Mouse (Mus musculus) liver, embryonic 12.5 days (tissue): ENCODE results near the gene Myt1l. TPM values are rescaled to one million over a fixed set of nuclear protein-coding genes. Genes with fewer than 3 reads are reported as not detected.

ENCODE experiments used
- ATAC-seq: fragments of 200-750 bp; cut with Nextera tagmentation; 2 replicates; pipeline ENCODE4 v1.8.0; 2017; ENCODE audit warnings: moderate number of reproducible peaks, mild to moderate bottlenecking, moderate library complexity
- H3K27ac ChIP-seq: fragments of 300-500 bp; sonication (generic); 2 replicates; pipeline ENCODE4 v1.5.1; 2016; ENCODE audit warnings: mild to moderate bottlenecking
- H3K27me3 ChIP-seq: fragments of 300-500 bp; sonication (generic); replicated peaks from 2 replicates; pipeline ENCODE4 v1.6.1; 2016; ENCODE audit warnings: mild to moderate bottlenecking, moderate library complexity
- H3K36me3 ChIP-seq: fragments of 300-500 bp; sonication (generic); 2 replicates; pipeline ENCODE4 v1.6.1; 2016; ENCODE audit warnings: mild to moderate bottlenecking, moderate library complexity
- H3K4me1 ChIP-seq: fragments of 300-500 bp; sonication (generic); 2 replicates; pipeline ENCODE4 v1.6.1; 2016
- H3K4me2 ChIP-seq: fragments of 300-500 bp; sonication (generic); 2 replicates; pipeline ENCODE4 v1.6.1; 2016; ENCODE audit warnings: mild to moderate bottlenecking, moderate library complexity
- H3K4me3 ChIP-seq: fragments of 300-500 bp; sonication (generic); 2 replicates; pipeline ENCODE4 v1.5.1; 2016; ENCODE audit warnings: mild to moderate bottlenecking, moderate library complexity
- H3K9ac ChIP-seq: fragments of 300-500 bp; sonication (generic); 2 replicates; pipeline ENCODE4 v1.6.1; 2016; ENCODE audit warnings: mild to moderate bottlenecking, moderate library complexity
- H3K9me3 ChIP-seq: fragments of 300-500 bp; sonication (generic); replicated peaks from 2 replicates; pipeline ENCODE4 v1.6.1; 2016; ENCODE audit warnings: mild to moderate bottlenecking, moderate library complexity
- WGBS: fragments of 180-500 bp; shearing (Covaris S2); methylation state at CpG from one replicate; pipeline ENCODE4 v1.1.7; 2016; ENCODE audit not compliant: insufficient replicate concordance; 5-methylcytosine and 5-hydroxymethylcytosine counted together
- polyA plus RNA-seq: library from polyadenylated mRNA; unstranded; fragments of >200 nt; fragmentation: Nextera tagmentation; extraction: Ambion mirVana; gene quantifications from 2 replicates; pipeline ENCODE4 v1.2.1, GENCODE M21; 2016

The Myt1l gene
- polyA plus RNA-seq, 1 experiment from 2014 or later, result not detected

GRCm38 (mm10) chr12:29571613-29572012 lies 43.4 kb downstream of the Myt1l start:
- Histone ChIP-seq H3K9ac (no peak overlapping the region), H3K36me3 (no peaks in the 10 kb centered on the region), H3K27ac (no peak overlapping the region), H3K9me3 (no peaks in the 10 kb centered on the region), H3K4me1 (no peaks in the 10 kb centered on the region), H3K4me3 (no peak overlapping the region), H3K4me2 (no peak overlapping the region), H3K27me3 (no peaks in the 10 kb centered on the region)
- 61% methylated on average over 5 of the region's 5 CpGs for WGBS
- ATAC-seq, result no peak

GRCm38 (mm10) chr12:29593787-29594186 lies 65.6 kb downstream of the Myt1l start:
- no peak for ATAC-seq
- no peak overlapping the region for H3K9ac ChIP-seq
- H3K4me2 ChIP-seq, result no peak overlapping the region
- H3K36me3 ChIP-seq, result no peaks in the 10 kb centered on the region
- no peak overlapping the region for H3K4me3 ChIP-seq
- H3K27ac ChIP-seq, result no peak overlapping the region
- no peaks in the 10 kb centered on the region for H3K27me3 ChIP-seq
- no peaks in the 10 kb centered on the region for H3K9me3 ChIP-seq
- WGBS, result 84% methylated on average over 1 of the region's 1 CpGs
- H3K4me1 ChIP-seq, result no peaks in the 10 kb centered on the region

- Histone ChIP-seq H3K9ac (no peak overlapping the region), H3K4me2 (no peak overlapping the region), H3K4me1 (no peaks in the 10 kb centered on the region), H3K36me3 (no peaks in the 10 kb centered on the region), H3K27me3 (no peaks in the 10 kb centered on the region), H3K4me3 (no peak overlapping the region), H3K9me3 (no peaks in the 10 kb centered on the region), H3K27ac (no peak overlapping the region)
- no peak for ATAC-seq
- WGBS, result 44% methylated on average over 6 of the region's 6 CpGs
Measured at GRCm38 (mm10) chr12:29599916-29600315, 71.7 kb downstream of the Myt1l start.

- Histone ChIP-seq H3K9ac (no peak overlapping the region), H3K4me3 (no peak overlapping the region), H3K4me1 (no peaks in the 10 kb centered on the region), H3K9me3 (no peaks in the 10 kb centered on the region), H3K27ac (no peak overlapping the region), H3K4me2 (no peak overlapping the region), H3K36me3 (no peaks in the 10 kb centered on the region), H3K27me3 (no peaks in the 10 kb centered on the region)
- WGBS, result 69% methylated on average over 6 of the region's 6 CpGs
- no peak for ATAC-seq
Measured at GRCm38 (mm10) chr12:29601223-29601622, 73.0 kb downstream of the Myt1l start.

- H3K27ac ChIP-seq, result no peak overlapping the region
- no peaks in the 10 kb centered on the region for H3K9me3 ChIP-seq
- no peaks in the 10 kb centered on the region for H3K27me3 ChIP-seq
- no peak overlapping the region for H3K4me2 ChIP-seq
- no peak overlapping the region for H3K4me3 ChIP-seq
- WGBS, result 69% methylated on average over 7 of the region's 7 CpGs
- no peak for ATAC-seq
- H3K36me3 ChIP-seq, result no peaks in the 10 kb centered on the region
- H3K9ac ChIP-seq, result no peak overlapping the region
- no peaks in the 10 kb centered on the region for H3K4me1 ChIP-seq
Measured at GRCm38 (mm10) chr12:29604659-29605058, 76.5 kb downstream of the Myt1l start.

- Histone ChIP-seq H3K27me3 (no peaks in the 10 kb centered on the region), H3K36me3 (no peaks in the 10 kb centered on the region), H3K4me3 (no peak overlapping the region), H3K27ac (no peak overlapping the region), H3K9ac (no peak overlapping the region), H3K9me3 (no peaks in the 10 kb centered on the region), H3K4me1 (no peaks in the 10 kb centered on the region), H3K4me2 (no peak overlapping the region)
- 67% methylated on average over 5 of the region's 5 CpGs for WGBS
- no peak for ATAC-seq
Measured at GRCm38 (mm10) chr12:29605124-29605523, 76.9 kb downstream of the Myt1l start.

GRCm38 (mm10) chr12:29606221-29606620 lies 78.0 kb downstream of the Myt1l start:
- WGBS, result 59% methylated on average over 6 of the region's 6 CpGs
- H3K4me2 ChIP-seq, result no peak overlapping the region
- ATAC-seq, result no peak
- no peaks in the 10 kb centered on the region for H3K27me3 ChIP-seq
- H3K9me3 ChIP-seq, result no peaks in the 10 kb centered on the region
- H3K36me3 ChIP-seq, result no peaks in the 10 kb centered on the region
- no peak overlapping the region for H3K27ac ChIP-seq
- no peak overlapping the region for H3K9ac ChIP-seq
- no peaks in the 10 kb centered on the region for H3K4me1 ChIP-seq
- no peak overlapping the region for H3K4me3 ChIP-seq

- Histone ChIP-seq H3K27me3 (no peaks in the 10 kb centered on the region), H3K9me3 (no peaks in the 10 kb centered on the region), H3K27ac (no peak overlapping the region), H3K4me1 (no peaks in the 10 kb centered on the region), H3K36me3 (no peaks in the 10 kb centered on the region), H3K4me3 (no peak overlapping the region), H3K4me2 (no peak overlapping the region), H3K9ac (no peak overlapping the region)
- ATAC-seq, result no peak
Measured at GRCm38 (mm10) chr12:29617746-29618145, 89.6 kb downstream of the Myt1l start.

- Histone ChIP-seq H3K4me3 (no peak overlapping the region), H3K4me2 (no peak overlapping the region), H3K9ac (no peak overlapping the region), H3K4me1 (no peaks in the 10 kb centered on the region), H3K27me3 (no peaks in the 10 kb centered on the region), H3K36me3 (no peaks in the 10 kb centered on the region), H3K9me3 (no peaks in the 10 kb centered on the region), H3K27ac (no peak overlapping the region)
- 61% methylated on average over 5 of the region's 5 CpGs for WGBS
- no peak for ATAC-seq
Measured at GRCm38 (mm10) chr12:29621530-29621929, 93.3 kb downstream of the Myt1l start.

- Histone ChIP-seq H3K4me1 (no peaks in the 10 kb centered on the region), H3K27me3 (no peaks in the 10 kb centered on the region), H3K4me2 (no peak overlapping the region), H3K27ac (no peak overlapping the region), H3K9ac (no peak overlapping the region), H3K4me3 (no peak overlapping the region), H3K36me3 (no peaks in the 10 kb centered on the region), H3K9me3 (no peaks in the 10 kb centered on the region)
- ATAC-seq, result no peak
- WGBS, result 59% methylated on average over 15 of the region's 15 CpGs
Measured at GRCm38 (mm10) chr12:29627956-29628750, 100.0 kb downstream of the Myt1l start.

- H3K4me2 ChIP-seq, result no peak overlapping the region
- 73% methylated on average over 10 of the region's 10 CpGs for WGBS
- H3K9ac ChIP-seq, result no peak overlapping the region
- no peaks in the 10 kb centered on the region for H3K9me3 ChIP-seq
- no peak overlapping the region for H3K4me3 ChIP-seq
- no peaks in the 10 kb centered on the region for H3K4me1 ChIP-seq
- no peak overlapping the region for H3K27ac ChIP-seq
- no peaks in the 10 kb centered on the region for H3K36me3 ChIP-seq
- no peaks in the 10 kb centered on the region for H3K27me3 ChIP-seq
- ATAC-seq, result no peak
Measured at GRCm38 (mm10) chr12:29629875-29630538, 101.8 kb downstream of the Myt1l start.

- H3K4me2 ChIP-seq, result no peak overlapping the region
- H3K27ac ChIP-seq, result no peak overlapping the region
- no peaks in the 10 kb centered on the region for H3K36me3 ChIP-seq
- no peak for ATAC-seq
- no peaks in the 10 kb centered on the region for H3K27me3 ChIP-seq
- no peaks in the 10 kb centered on the region for H3K9me3 ChIP-seq
- no peak overlapping the region for H3K4me3 ChIP-seq
- 61% methylated on average over 2 of the region's 2 CpGs for WGBS
- H3K4me1 ChIP-seq, result no peaks in the 10 kb centered on the region
- no peak overlapping the region for H3K9ac ChIP-seq
Measured at GRCm38 (mm10) chr12:29634509-29634908, 106.3 kb downstream of the Myt1l start.
